Mouse (Mus musculus) liver (tissue): Measurements from ENCODE around the gene Gpr4.

ENCODE experiments used
- DNase-seq: peaks from one replicate; pipeline ENCODE4 v3.0.0-alpha.2; 2020; ENCODE audit warnings: mixed read lengths

Gene Gpr4

DNA sequence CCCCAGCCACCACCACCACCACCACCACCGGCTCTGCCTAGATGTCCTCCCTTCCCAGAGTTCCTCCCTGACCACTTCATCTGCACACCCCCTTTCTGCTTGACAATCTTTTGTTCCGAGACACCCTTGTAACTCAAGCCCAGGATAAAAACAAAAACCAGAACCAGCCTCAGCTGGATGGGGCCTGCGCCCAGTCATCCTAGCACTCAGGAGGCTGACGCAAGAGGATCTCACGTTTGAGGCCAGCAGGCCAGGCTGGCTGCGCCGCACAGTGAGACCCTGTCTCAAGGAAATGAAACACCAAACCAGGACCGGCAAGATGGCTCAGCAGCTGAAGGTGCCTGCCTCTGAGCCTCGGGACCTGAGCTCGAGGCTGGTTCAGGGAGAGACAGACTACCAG, 54.7 kb downstream of the Gpr4 start:
- DNase-seq: no peak

GRCm38 (mm10) chr7:19268993-19269681, 56.8 kb downstream of the Gpr4 start:
- DNase-seq: no peak

DNA sequence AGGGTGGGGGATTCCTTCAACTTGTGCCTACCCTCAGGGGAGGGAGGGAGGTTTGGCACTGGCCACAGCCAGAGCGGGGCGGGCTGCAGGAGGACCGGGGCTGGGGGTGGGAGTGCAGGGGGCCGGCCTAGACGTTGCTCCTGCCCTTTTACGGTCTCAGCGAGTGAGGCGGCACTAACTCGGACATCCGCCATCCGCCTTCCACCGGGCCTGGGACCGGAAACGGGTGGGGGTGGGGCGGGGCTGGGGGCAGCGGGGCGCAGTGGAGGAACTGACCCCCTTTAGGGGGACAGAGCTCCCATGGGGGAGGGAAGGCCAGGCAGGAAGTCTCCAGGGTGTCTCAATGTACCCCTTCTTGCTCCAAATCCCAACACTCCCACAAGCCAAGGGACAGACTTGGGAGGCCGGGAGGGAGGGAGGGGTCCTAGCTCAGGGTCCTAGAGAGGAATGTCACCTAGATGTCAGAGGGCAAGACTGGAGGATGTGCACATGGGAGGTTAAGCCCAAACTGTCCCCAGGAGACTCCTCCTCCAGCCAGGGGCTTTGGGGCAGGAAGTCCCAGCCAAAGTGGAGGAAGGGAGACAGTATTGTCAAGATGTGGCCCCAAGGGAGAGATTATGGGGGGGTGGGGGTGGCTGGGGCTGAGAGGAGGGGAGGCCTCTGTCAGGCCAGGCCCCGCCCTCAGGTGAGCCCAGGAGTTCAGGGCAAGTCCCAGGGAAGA, 57.5 kb downstream of the Gpr4 start:
- peak; percentile 76 for DNase-seq

GRCm38 (mm10) chr7:19270509-19271237, 58.3 kb downstream of the Gpr4 start:
- peak; percentile 49 for DNase-seq

GRCm38 (mm10) chr7:19271238-19272172, 59.2 kb downstream of the Gpr4 start, which contains the start of gene Vasp:
TSS of gene Vasp (minus strand) at chr7:19271817.
- peak; percentile 87 for DNase-seq

GRCm38 (mm10) chr7:19272173-19272764, 59.9 kb downstream of the Gpr4 start:
- DNase-seq: peak; percentile 91
